Mouse (Mus musculus) liver, embryonic 11.5 days (tissue): ENCODE measurements around the gene Prg2. TPM values are rescaled to one million over a fixed set of nuclear protein-coding genes. Genes with fewer than 3 reads are reported as not detected.

Experiments used
- ATAC-seq: fragments of 200-750 bp; cut with Nextera tagmentation; replicated peaks from 2 replicates; pipeline ENCODE4 v1.8.0; 2017; ENCODE audit warnings: moderate number of reproducible peaks, mild to moderate bottlenecking, moderate TSS enrichment, moderate library complexity; ENCODE audit not compliant: low FRiP score
- DNase-seq: peaks from one replicate; pipeline ENCODE4 v3.0.0-alpha.2; 2017; ENCODE audit warnings: low spot score
- H3K27ac ChIP-seq: fragments of 300-500 bp; sonication (generic); 2 replicates; pipeline ENCODE4 v1.5.1; 2014; ENCODE audit warnings: mild to moderate bottlenecking, low read depth, low read length, control low read depth
- H3K27me3 ChIP-seq: fragments of 300-500 bp; sonication (generic); replicated peaks from 2 replicates; pipeline ENCODE4 v1.6.1; 2014; ENCODE audit warnings: low read length, mixed read lengths; ENCODE audit not compliant: control insufficient read depth, insufficient read depth
- H3K36me3 ChIP-seq: fragments of 300-500 bp; sonication (generic); 2 replicates; pipeline ENCODE4 v1.6.1; 2014; ENCODE audit warnings: mild to moderate bottlenecking, low read length, moderate library complexity, mixed read lengths; ENCODE audit not compliant: control insufficient read depth, insufficient read depth
- H3K4me1 ChIP-seq: fragments of 300-500 bp; sonication (generic); replicated peaks from 2 replicates; pipeline ENCODE4 v1.6.1; 2014; ENCODE audit warnings: low read length, mixed read lengths; ENCODE audit not compliant: control insufficient read depth, insufficient read depth
- H3K4me2 ChIP-seq: fragments of 300-500 bp; sonication (generic); 2 replicates; pipeline ENCODE4 v1.6.1; 2014; ENCODE audit warnings: mild to moderate bottlenecking, control low read depth, moderate library complexity
- H3K4me3 ChIP-seq: fragments of 300-500 bp; sonication (generic); 2 replicates; pipeline ENCODE4 v1.5.1; 2014; ENCODE audit warnings: low read depth, low read length, control low read depth
- H3K9ac ChIP-seq: fragments of 300-500 bp; sonication (generic); 2 replicates; pipeline ENCODE4 v1.6.1; 2014; ENCODE audit warnings: low read depth, low read length, control low read depth
- H3K9me3 ChIP-seq: fragments of 300-500 bp; sonication (generic); 2 replicates; pipeline ENCODE4 v1.6.1; 2016; ENCODE audit warnings: low read length, inconsistent platforms, mixed read lengths; ENCODE audit not compliant: control insufficient read depth
- WGBS: fragments of 180-500 bp; shearing (Covaris S2); extraction: QIAGEN DNeasy Blood & Tissue Kit; methylation state at CpG from one replicate; pipeline ENCODE4 v1.1.7; 2014; 5-methylcytosine and 5-hydroxymethylcytosine counted together
- polyA plus RNA-seq: library from polyadenylated mRNA; unstranded; fragments of >200 nt; fragmentation: Nextera tagmentation; extraction: Ambion mirVana; gene quantifications from 2 replicates; pipeline ENCODE4 v1.2.1, GENCODE M21; 2014

The Prg2 gene
- polyA plus RNA-seq, 1 experiment from 2014 or later = 67.2 TPM

GRCm38 (mm10) chr2:84939711-84940110 is 40.5 kb upstream of the Prg2 start:
- WGBS = 73% methylated on average over 6 of the region's 6 CpGs
- H3K9me3 ChIP-seq = no peaks in the 10 kb centered on the region
- H3K9ac ChIP-seq = peak overlapping the region; percentile 54
- H3K4me2 ChIP-seq = peak overlapping the region; percentile 84
- H3K4me1 ChIP-seq = peaks cover 9% of the 10 kb centered on the region
- DNase-seq (no peak), ATAC-seq (no peak)
- H3K4me3 ChIP-seq = peak overlapping the region; percentile 59
- H3K27ac ChIP-seq = peak overlapping the region; percentile 100; the same call in 1 of the 2 replicates
- H3K27me3 ChIP-seq = no peaks in the 10 kb centered on the region
- H3K36me3 ChIP-seq = peaks cover 17% of the 10 kb centered on the region

- H3K4me2 ChIP-seq = no peak overlapping the region
- ATAC-seq (no peak), DNase-seq (no peak)
- no peak overlapping the region for H3K9ac ChIP-seq
- WGBS = 67% methylated on average over 2 of the region's 2 CpGs
- H3K4me3 ChIP-seq = no peak overlapping the region
- H3K27ac ChIP-seq = no peak overlapping the region
- H3K27me3 ChIP-seq = no peaks in the 10 kb centered on the region
- no peaks in the 10 kb centered on the region for H3K9me3 ChIP-seq
- H3K4me1 ChIP-seq = peaks cover 9% of the 10 kb centered on the region
- H3K36me3 ChIP-seq = peaks cover 25% of the 10 kb centered on the region
These were observed 38.9 kb upstream of the Prg2 start for GRCm38 (mm10) chr2:84941332-84941731.

- H3K4me3 ChIP-seq = no peak overlapping the region
- ATAC-seq (no peak), DNase-seq (no peak)
- H3K4me2 ChIP-seq = no peak overlapping the region
- H3K9ac ChIP-seq = no peak overlapping the region
- H3K36me3 ChIP-seq = peaks cover 30% of the 10 kb centered on the region
- 90% methylated on average over 4 of the region's 4 CpGs for WGBS
- H3K9me3 ChIP-seq = no peaks in the 10 kb centered on the region
- H3K4me1 ChIP-seq = peaks cover 9% of the 10 kb centered on the region
- no peak overlapping the region for H3K27ac ChIP-seq
- no peaks in the 10 kb centered on the region for H3K27me3 ChIP-seq
These were observed 38.5 kb upstream of the Prg2 start for GRCm38 (mm10) chr2:84941795-84942194.

- H3K4me2 ChIP-seq = no peak overlapping the region
- peaks cover 57% of the 10 kb centered on the region for H3K36me3 ChIP-seq
- peak; percentile 10 for DNase-seq
- H3K9ac ChIP-seq = no peak overlapping the region
- ATAC-seq = peak; percentile 32; the same call in 1 of the 2 replicates
- no peaks in the 10 kb centered on the region for H3K9me3 ChIP-seq
- 78% methylated on average over 3 of the region's 3 CpGs for WGBS
- no peak overlapping the region for H3K27ac ChIP-seq
- H3K27me3 ChIP-seq = no peaks in the 10 kb centered on the region
- no peak overlapping the region for H3K4me3 ChIP-seq
- H3K4me1 ChIP-seq = no peaks in the 10 kb centered on the region
These were observed 33.0 kb upstream of the Prg2 start for GRCm38 (mm10) chr2:84947154-84947771.

GRCm38 (mm10) chr2:84948252-84948651 is 32.0 kb upstream of the Prg2 start:
- ATAC-seq (no peak), DNase-seq (peak; percentile 24)
- Histone ChIP-seq H3K27ac (no peak overlapping the region), H3K27me3 (no peaks in the 10 kb centered on the region), H3K4me2 (no peak overlapping the region), H3K36me3 (peaks cover 57% of the 10 kb centered on the region), H3K4me1 (no peaks in the 10 kb centered on the region), H3K9ac (no peak overlapping the region), H3K9me3 (no peaks in the 10 kb centered on the region), H3K4me3 (no peak overlapping the region)
- WGBS = 95% methylated on average over 7 of the region's 7 CpGs

- no peak overlapping the region for H3K27ac ChIP-seq
- no peak for ATAC-seq
- peak; percentile 3 for DNase-seq
- no peaks in the 10 kb centered on the region for H3K9me3 ChIP-seq
- H3K9ac ChIP-seq = no peak overlapping the region
- H3K4me1 ChIP-seq = no peaks in the 10 kb centered on the region
- H3K36me3 ChIP-seq = peaks cover 61% of the 10 kb centered on the region
- 93% methylated on average over 2 of the region's 2 CpGs for WGBS
- H3K27me3 ChIP-seq = no peaks in the 10 kb centered on the region
- H3K4me2 ChIP-seq = no peak overlapping the region
- no peak overlapping the region for H3K4me3 ChIP-seq
These were observed 31.5 kb upstream of the Prg2 start for GRCm38 (mm10) chr2:84948721-84949120.

GRCm38 (mm10) chr2:84951027-84951426 is 29.2 kb upstream of the Prg2 start:
- no peaks in the 10 kb centered on the region for H3K4me1 ChIP-seq
- WGBS = 88% methylated on average over 8 of the region's 8 CpGs
- no peak overlapping the region for H3K9ac ChIP-seq
- no peaks in the 10 kb centered on the region for H3K27me3 ChIP-seq
- H3K9me3 ChIP-seq = no peaks in the 10 kb centered on the region
- no peak overlapping the region for H3K4me3 ChIP-seq
- peak; percentile 24 for DNase-seq
- H3K36me3 ChIP-seq = peaks cover 63% of the 10 kb centered on the region
- H3K4me2 ChIP-seq = no peak overlapping the region
- ATAC-seq = no peak
- no peak overlapping the region for H3K27ac ChIP-seq

GRCm38 (mm10) chr2:84952251-84952650 is 28.0 kb upstream of the Prg2 start:
- 90% methylated on average over 1 of the region's 1 CpGs for WGBS
- Histone ChIP-seq H3K9me3 (no peaks in the 10 kb centered on the region), H3K4me3 (no peak overlapping the region), H3K27ac (no peak overlapping the region), H3K4me2 (no peak overlapping the region), H3K9ac (no peak overlapping the region), H3K36me3 (peaks cover 60% of the 10 kb centered on the region), H3K4me1 (no peaks in the 10 kb centered on the region), H3K27me3 (no peaks in the 10 kb centered on the region)
- ATAC-seq = no peak
- DNase-seq = peak; percentile 7

GRCm38 (mm10) chr2:84952693-84953092 is 27.6 kb upstream of the Prg2 start:
- no peaks in the 10 kb centered on the region for H3K27me3 ChIP-seq
- H3K27ac ChIP-seq = no peak overlapping the region
- H3K4me3 ChIP-seq = no peak overlapping the region
- H3K9me3 ChIP-seq = no peaks in the 10 kb centered on the region
- DNase-seq = peak; percentile 22
- 86% methylated on average over 4 of the region's 4 CpGs for WGBS
- H3K4me1 ChIP-seq = no peaks in the 10 kb centered on the region
- H3K4me2 ChIP-seq = no peak overlapping the region
- peaks cover 61% of the 10 kb centered on the region for H3K36me3 ChIP-seq
- no peak for ATAC-seq
- no peak overlapping the region for H3K9ac ChIP-seq
